Mouse (Mus musculus) olfactory bulb, adult 2 months (tissue): ENCODE results near the gene Zfp710.

Source experiments
- CTCF ChIP-seq: fragments of 200-500 bp; IDR thresholded peaks from 2 replicates; pipeline ENCODE4 v1.5.1; 2012; ENCODE audit warnings: low read depth, mild to moderate bottlenecking, low read length, moderate library complexity; ENCODE audit not compliant: insufficient read depth
- POLR2A ChIP-seq: fragments of 200-500 bp; IDR thresholded peaks from 2 replicates; pipeline ENCODE4 v1.6.1; 2012; ENCODE audit warnings: mild to moderate bottlenecking, low read depth, low read length, moderate library complexity; ENCODE audit not compliant: insufficient read depth

GRCm38 (mm10) chr7:80132541-80132940, 107.9 kb downstream of the Zfp710 start:
- peak; percentile 57 for TF ChIP-seq CTCF
- no peak for TF ChIP-seq POLR2A
